Mouse (Mus musculus): Measurements from ENCODE around the gene Zfp385a. TPM values are rescaled to one million over a fixed set of nuclear protein-coding genes. Genes with fewer than 3 reads are reported as not detected.

Gene Zfp385a
- polyA plus RNA-seq, 1 experiment: 9.9 TPM

DNA sequence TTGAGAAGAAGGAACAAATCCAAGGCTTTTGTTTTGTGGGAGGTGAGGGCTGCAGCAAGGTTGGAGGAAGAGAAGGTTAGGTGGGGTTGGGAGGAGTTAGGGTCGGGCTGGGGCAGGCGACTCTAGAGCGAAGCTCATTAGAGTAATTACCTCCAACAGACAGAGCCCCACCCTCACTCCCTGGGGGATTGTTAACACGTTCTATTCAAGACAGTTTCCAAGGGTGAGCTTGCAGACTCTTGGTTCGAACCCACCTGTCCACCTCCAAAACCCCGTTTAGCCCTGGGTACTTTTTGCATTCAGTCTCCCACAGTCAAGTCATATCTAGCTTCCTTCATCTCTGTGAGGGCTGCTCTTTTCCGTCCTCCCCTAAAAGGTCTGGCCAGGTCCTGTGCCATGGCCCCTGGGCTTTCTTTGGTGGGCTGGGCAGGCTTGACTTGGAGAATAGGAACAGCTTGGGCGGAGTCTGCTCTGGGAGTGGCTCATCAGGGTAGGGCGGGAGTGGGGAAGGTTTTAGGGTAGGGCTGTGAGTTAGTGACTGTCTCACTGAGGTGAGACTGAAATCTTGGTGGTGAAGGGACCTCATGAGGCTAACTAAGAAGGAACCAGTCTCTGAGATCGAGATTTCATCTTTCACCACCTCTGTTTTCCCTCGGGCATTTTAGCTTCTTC lies 2.8 kb downstream of the Zfp385a start:
- no peak for DNase-seq (ENCODE audit: low spot score)

DNA sequence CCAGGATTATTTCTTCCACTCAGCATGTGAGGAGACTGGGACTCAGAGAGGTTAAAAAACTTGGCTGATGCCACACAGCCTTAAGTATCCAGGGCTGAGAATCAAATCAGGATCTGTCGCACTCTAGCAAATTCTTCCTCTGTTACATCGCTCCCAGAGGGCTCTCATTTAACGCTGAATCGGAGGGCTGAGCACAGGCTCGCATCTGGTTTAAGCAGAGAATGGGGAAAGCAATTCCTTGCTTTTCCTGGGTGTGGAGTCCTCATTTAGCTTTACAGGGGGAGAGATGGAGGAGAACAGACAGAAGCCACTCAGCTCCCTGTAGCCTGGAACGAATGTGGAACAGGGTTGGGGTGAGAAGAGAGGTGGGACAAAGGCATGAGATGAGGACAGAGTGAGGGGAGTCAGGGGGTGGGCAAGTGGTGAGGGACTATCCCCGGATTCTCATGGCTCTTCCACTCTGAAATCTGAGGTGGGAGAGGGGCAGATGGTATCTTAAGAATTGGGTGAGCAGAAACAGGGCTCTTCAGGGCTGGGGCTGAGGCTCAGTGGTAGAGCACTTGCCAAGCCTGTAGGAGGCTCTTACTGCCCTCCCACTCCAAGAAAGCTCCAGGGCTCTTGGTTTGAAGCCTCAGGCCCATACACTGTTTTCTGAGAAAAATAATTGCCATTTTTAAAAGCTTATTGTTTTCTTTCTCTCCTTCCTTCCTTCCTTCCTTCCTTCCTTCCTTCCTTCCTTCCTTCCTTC lies 4.2 kb downstream of the Zfp385a start:
- no peak for DNase-seq (ENCODE audit: low spot score)

DNA sequence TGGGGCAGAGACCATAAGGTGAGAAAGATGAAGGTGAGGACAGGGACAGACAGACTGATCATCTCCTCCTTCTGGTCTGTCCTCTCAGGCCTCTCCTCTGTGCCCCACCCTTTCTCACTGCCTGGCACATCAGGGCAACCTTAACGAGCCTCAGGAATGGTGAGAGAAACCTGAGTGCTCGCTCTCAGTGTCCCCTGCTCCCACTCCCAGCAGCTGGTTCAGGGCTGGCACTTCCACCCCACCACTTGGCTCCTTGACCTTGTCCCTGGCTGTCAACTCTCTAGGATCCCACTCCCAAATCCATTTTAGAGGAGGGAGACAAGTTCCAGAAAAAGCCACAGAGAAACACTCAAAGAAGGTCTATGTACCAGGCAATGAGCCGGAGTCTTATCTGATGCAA lies 4.9 kb downstream of the Zfp385a start:
- no peak for DNase-seq (ENCODE audit: low spot score)

GRCm38 (mm10) chr15:103334194-103334593 lies 5.7 kb downstream of the Zfp385a start:
- DNase-seq (ENCODE audit: low spot score): no peak

DNA sequence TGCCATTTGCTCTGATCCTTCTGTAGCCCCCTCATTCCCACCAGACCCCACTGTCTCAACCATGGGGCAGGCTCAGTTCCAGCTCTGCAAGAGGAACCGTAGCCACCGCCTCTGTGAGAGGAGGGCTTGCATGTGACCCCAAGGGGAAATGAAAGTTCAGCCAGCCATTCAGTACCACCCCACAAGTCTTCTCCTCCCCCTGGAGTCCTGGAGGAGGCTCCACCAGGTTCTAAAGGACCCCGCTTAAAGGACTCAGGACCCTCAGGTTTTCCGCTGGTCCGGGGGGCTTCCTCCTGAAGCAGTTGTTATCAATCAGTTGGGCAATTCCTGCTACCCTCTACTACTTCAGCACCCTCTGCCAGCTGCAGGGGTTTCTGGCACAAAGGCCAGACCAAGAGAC lies 6.2 kb downstream of the Zfp385a start:
- no peak for DNase-seq (ENCODE audit: low spot score)

- no peak for DNase-seq (ENCODE audit: low spot score)
Measured at GRCm38 (mm10) chr15:103333081-103333615, 6.7 kb downstream of the Zfp385a start.

GRCm38 (mm10) chr15:103323455-103324247 lies 16.2 kb downstream of the Zfp385a start:
- DNase-seq (ENCODE audit: low spot score): peak; percentile 80

DNA sequence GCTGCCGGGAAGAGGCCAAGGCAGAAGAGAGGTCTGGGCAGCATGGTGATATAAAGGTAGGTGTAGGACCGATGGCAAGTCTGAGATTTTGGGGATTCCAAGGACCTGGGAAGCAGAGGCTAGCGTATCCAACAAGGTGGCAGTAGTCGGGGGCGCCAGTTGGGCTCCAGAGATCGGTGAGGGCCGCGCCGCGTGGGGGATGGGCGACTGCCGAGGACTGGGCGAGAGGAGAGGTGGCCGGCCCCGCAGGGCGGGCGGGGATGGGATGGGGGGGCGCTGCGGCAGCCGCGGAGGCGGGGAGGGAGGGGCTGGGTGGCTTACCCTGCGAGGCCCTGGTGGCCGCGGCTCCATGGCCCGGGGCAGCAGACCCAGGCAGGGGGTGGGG lies 16.8 kb downstream of the Zfp385a start:
- no peak for DNase-seq (ENCODE audit: low spot score)

- no peak for DNase-seq (ENCODE audit: low spot score)
Measured at GRCm38 (mm10) chr15:103322396-103322795, 17.5 kb downstream of the Zfp385a start.

DNA sequence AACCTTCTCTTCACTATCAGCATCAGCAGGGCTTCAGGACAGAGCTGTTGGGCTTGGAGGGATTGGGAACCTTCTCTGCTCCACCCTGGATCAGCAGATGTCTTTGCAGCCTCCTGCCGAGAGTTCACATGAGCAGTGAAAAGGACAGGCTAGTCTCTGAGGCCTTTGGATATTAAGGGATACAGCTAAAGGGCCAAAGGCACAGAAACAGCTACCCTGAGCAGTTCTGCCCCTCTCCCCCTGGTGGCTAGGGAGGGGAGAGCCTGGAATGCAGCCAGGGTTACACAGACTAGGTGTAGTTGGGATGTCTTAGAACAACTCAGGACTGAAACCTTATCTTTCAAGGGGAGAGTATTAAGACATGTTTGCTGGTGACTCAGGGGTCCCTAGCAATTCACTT lies 18.8 kb downstream of the Zfp385a start:
- no peak for DNase-seq (ENCODE audit: low spot score)

- no peak for DNase-seq (ENCODE audit: low spot score)
Measured at GRCm38 (mm10) chr15:103318201-103318816, 21.6 kb downstream of the Zfp385a start.

DNA sequence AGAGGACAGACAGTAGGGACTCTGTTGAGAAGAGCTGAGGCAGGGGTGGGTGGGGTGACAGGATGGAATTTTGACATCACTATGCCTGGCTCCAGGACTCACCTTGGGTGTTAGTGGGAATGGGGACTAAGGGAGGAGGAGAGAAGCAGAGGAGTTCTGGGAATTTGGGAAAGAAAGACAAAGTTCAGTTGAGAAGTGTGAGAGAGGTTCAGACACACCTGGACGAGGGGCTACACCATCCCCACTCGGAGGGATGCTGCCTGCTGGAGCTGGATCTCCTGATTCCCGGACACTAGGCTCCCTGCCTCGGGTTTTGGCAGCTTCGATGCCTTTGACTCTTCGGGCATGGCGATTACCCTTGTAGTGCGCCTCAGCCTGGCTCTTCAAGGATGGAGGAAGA lies 22.2 kb downstream of the Zfp385a start:
- no peak for DNase-seq (ENCODE audit: low spot score)

DNA sequence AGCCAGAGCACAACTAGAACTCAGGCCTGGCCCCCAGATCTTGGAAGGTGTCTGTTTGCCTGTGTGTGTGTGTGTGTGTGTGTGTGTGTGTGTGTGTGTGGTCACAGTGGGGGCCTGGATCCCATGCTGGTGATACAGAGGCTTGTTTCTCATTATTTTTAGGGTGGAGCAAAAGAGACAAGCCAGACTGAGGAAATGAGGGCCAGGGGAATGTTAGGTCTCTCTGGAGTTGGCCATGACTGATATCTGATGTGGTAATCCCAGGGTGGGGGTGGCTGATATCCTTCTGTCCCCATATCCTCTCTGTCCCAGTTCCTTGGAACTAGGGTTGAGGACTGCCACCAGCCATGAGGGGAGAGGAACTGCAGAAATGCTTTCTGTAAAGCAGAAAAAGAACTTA lies 22.8 kb downstream of the Zfp385a start:
- no peak for DNase-seq (ENCODE audit: low spot score)

- DNase-seq (ENCODE audit: low spot score): no peak
Measured at GRCm38 (mm10) chr15:103315979-103316776, 23.7 kb downstream of the Zfp385a start.

GRCm38 (mm10) chr15:103315011-103315502 lies 24.8 kb downstream of the Zfp385a start:
- DNase-seq (ENCODE audit: low spot score): peak; percentile 69

DNA sequence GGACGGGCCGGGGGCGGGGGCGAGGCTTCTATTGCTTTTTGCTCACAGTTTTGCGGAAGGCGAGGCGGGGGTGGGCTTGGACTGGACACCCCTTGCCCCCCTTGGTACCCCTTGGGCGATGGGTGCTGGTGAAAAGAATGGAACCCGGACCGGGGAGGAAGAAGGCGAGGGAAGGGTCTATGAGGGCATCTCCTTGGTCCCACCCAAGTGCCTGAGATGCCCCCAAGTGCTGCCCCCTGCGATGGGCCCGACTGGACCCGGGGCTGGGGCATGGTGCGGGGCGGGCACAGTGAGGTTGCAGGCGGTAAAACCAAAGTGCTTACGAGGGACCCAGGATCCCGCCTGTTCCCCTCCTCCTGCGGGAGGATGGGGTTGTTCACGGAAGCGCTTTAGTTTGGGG lies 25.7 kb downstream of the Zfp385a start:
- DNase-seq (ENCODE audit: low spot score): no peak

DNA sequence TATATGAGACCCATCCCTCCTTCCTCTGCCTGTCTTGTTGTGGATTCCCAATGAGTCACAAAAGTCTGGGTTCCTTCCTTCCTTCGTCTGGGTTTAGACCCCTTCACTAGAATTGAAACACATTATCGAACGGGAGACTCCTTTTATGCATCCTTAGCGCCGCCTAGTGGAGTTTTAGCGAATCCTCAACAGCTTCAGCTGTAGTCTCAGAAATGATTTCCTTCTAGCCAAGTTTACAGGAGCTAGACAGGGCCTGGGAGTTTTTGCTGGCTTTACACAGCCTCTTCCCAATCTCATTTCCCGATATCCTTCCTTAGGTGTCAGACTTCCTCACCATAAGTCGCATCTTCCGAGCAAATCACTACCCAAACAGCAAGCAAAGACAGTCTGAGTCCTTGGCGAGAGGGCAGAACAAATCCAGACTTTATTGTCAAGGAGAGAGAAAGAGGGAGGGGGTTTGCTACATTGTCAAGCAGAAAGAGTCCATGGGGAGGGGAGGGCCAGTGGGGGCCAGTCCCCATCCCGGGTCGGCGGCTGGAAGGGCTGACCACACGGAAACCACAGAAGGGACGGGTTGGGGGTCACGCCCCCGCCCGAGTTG lies 26.3 kb downstream of the Zfp385a start:
- no peak for DNase-seq (ENCODE audit: low spot score)

- no peak for DNase-seq (ENCODE audit: low spot score)
Measured at GRCm38 (mm10) chr15:103310365-103310910, 29.5 kb downstream of the Zfp385a start, which contains the start of gene Gpr84. TSS of gene Gpr84 (minus strand) at chr15:103310612.

DNA sequence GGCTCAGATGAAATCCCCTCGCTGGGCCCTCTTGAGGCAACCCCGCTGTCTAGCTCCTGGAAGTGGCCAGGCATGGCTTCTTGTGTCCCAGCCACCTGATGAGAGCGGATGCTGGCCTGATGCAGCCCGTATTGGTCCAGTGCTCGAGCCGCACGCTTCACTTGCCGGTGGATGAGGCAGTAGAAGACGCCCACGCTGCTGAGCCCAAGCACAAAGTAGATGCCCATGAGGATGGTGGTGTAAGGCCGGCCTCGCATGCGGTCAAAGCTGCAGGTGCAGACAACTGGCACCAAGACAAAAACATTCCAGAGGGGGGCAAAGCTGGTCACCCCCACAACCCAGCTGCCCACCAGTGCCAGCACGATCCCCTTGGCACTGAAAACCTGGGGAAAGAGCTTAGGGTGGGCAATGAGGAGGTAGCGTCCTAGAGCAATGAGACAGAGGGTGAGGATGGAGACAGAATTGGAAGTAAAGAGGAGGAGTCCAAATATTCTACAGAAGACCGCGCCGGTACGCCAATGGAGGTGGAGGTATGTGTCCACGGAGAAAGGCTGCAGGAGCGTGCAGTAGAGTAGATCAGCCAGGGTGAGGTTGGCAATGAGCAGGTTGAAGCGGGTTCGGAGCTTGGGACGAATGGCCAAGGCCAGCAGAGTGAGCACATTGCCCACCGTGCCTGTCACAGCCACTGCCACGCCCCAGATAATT lies 30.9 kb downstream of the Zfp385a start:
- no peak for DNase-seq (ENCODE audit: low spot score)

Data from urinary bladder, adult 2 months (tissue).